Mouse (Mus musculus): ENCODE data around the gene Arid3b.

GRCm38 (mm10) chr9:57803839-57804238, 32.8 kb downstream of the Arid3b start:
- no peak for TF ChIP-seq HCFC1 (IDR thresholded peaks at IDR 0.05; ENCODE audit: borderline replicate concordance, insufficient read depth, low read length)
- TF ChIP-seq ZC3H11A (IDR thresholded peaks at IDR 0.05; ENCODE audit: borderline replicate concordance, low read depth, low read length) = no peak
